Mouse (Mus musculus): ENCODE results near the gene Syt17.

- TF ChIP-seq CTCF (IDR thresholded peaks at IDR 0.05; ENCODE audit: insufficient read depth, low read depth, low read length) (no peak), POLR2A (IDR thresholded peaks at IDR 0.05; ENCODE audit: insufficient read depth, low read depth, low read length) (no peak)
Observed at GRCm38 (mm10) chr7:118482001-118482400, 34.0 kb upstream of the Syt17 start.
